Mouse (Mus musculus) yolk sac, embryonic 10.5 days (tissue): ENCODE results near the gene Pakap.

ENCODE experiments used
- DNase-seq: peaks from one replicate; pipeline ENCODE4 v3.0.0-alpha.2; 2017; ENCODE audit warnings: low spot score

Gene Pakap

DNA sequence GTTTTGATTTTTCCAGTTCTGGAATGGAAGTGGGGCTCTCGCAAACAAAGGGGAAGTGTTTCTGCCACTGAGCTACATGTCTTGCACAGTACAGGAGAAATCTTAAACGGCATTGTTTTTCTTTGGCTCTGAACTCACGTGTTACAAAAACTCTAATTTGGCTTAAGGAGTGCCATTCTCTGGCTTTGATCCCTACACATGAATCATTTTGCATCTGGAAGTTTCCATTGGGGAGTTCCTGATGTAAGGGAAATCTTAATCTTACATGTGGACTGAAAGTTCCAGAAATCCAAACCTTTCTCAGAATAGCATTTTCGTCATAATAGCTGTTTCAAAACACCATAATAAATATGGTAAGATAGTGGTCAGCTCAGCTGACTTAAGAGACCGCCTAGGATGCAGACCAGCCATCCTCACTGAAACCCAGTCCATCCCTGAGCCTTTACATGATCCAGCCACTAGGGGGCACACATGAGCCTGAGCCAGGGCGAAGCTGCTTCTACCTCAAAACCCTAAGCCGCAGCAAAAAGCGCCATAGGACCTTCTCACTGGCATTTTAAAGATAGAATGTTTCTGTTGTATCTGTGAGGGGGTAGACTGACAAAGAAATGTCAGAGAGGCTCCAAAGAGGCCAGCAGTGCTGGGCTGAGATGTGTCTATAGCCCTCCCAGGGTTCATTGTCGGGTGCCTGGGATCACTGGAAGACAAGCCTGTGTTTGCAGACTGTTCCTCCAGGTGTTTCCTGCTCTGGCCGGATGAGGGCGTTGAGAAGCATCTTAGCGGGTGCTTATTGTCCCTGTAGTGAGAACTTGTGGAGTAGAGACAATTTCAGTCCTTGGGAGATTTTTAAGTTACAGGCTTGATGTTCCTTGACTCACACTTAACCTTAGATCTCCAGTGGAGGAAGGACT, 105.3 kb downstream of the Pakap start:
- DNase-seq, result peak; percentile 81

DNA sequence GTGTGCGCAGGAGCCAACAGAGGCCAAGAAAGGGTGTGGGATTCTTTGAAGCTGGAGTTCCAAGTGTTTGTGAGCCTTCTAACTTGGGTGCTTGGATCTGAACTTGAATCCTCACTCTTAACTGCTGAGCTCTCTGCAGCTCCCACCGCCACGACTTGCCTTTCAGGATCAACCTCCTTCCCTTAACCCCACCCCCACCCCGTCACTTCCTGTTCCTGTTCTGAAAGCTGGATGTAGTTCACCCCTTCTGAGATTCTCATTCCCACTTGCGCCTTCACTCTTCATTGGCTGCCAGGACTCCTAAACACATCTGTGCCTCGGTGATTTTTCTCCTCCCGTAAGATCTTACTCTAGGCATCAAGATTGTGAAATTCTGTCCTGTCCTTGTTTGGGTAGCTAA, 106.4 kb downstream of the Pakap start:
- no peak for DNase-seq

DNA sequence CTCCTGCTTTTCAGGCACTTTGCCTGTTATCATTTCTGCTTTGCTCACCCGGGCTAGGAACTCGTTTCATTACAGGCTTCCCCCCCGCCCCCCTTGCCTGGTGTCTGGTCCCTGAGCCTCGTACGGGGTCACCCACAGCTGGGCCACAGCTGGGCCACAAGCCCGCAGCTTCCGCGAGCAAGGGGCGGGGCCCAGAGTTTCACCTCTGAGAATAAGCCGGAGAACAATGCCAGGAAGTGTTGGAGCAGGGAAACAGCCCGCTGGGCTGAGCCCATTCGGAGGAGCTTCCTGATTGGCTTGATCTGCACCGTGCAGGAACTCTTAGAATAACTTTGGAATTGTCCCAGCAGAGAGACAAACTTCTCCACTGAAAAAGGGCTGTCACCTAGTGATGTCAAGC, 107.4 kb downstream of the Pakap start:
- peak; percentile 57 for DNase-seq

DNA sequence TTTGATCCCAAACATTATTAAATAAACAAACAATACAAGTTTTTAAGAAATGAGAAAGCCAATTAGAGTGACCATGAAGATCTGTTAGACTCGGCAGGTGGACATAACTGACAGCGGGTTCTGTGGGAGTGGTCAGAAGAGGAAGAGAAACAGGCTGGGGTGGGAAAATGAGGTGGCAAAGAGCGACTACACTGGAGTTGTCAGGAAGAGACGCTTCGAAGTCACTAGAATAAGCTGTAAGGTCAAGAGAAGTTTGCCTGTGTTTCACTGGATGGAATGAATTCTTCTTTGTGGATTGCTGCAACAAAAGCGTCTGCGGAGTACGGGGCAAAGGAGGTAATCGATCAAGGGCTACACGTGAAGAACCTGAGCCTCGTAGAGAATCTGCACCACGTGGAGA, 109.9 kb downstream of the Pakap start:
- no peak for DNase-seq

- DNase-seq, result no peak
Observed at GRCm38 (mm10) chr4:57678991-57679457, 111.0 kb downstream of the Pakap start.

- no peak for DNase-seq
Observed at GRCm38 (mm10) chr4:57680186-57680585, 112.2 kb downstream of the Pakap start.

DNA sequence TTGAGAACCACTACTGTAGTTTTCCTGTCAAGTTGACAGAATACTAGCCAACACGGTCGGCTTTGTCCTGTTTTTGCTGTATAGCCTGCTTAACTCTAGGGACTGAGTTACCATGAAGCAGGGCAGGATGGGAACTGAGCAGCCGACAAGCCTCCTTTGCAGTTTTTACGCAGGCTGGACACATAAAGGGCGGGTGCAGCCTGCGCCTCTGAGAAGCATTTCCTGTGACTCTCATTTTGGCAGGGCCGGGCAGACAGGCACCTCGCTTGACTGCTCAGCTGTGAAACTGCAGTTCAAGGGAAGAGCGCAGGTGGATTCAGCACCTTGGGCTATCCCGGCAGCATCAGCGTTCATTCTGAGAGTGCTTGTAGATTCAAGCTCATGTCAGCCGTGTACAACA, 113.5 kb downstream of the Pakap start:
- no peak for DNase-seq

DNA sequence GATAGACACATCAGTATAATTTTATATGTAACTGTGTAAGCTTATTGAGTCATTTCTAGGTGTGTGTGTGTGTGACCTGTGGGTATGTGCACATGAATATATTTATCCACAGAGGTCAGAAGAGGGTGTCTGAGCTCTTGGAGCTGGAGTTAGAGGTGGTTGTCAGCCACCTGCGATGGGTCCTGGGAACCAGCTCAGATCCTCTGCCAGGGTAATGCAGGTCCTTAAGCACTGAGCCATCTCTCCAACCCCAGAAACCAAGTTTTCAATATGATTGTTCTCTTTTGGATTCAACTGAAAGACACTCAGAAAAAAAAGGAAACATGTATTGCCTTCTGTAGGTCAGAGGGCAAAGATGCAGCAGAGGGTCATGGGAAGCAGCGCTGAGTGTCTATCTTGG, 114.4 kb downstream of the Pakap start:
- no peak for DNase-seq

- DNase-seq, result no peak
Observed at GRCm38 (mm10) chr4:57682944-57683343, 115.0 kb downstream of the Pakap start.

DNA sequence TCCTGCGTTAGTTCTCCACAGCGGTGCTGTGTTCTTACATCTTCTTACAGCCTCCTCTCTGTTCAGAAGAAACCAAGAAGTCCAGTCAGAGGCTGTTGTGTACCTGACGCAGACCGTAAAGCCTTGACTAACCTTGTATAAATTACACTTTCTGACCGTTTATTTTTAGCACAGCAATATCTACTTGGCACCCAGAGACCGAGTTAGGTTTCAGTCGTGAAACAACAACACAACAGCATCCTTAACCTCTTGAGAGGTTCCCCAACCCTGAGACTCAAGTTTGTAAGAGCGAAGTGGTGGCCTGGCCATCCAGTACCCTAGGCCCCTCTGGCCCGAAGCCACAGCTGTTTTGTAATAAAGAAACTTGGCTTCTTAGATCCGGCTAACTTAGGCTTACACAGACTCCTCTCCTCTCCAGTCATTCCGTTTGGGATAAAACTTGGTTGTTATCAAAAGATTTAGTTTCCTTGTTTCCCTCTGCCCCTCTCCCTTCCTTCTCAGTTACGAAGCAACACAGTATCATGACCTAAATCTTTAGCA, 116.8 kb downstream of the Pakap start:
- no peak for DNase-seq

- DNase-seq, result no peak
Observed at GRCm38 (mm10) chr4:57686736-57687135, 118.8 kb downstream of the Pakap start.

DNA sequence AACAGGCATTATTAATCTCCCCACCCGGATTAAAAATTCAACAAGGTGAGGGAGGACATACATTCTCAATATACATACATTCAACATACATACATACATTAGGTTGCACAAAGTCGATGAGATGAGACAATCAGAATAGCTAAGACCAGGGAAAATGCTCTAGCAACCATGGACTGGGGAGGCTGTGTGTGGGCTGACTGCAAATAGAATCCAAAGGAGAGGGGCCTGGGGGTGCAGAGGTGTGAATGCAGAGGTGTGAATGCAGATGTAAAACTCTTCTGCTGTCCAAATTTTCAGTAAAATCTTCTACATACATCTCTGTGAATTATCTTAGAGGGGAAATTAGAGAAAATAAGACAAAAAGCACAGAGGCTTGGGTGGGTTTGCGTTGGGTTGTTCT, 119.6 kb downstream of the Pakap start:
- no peak for DNase-seq

DNA sequence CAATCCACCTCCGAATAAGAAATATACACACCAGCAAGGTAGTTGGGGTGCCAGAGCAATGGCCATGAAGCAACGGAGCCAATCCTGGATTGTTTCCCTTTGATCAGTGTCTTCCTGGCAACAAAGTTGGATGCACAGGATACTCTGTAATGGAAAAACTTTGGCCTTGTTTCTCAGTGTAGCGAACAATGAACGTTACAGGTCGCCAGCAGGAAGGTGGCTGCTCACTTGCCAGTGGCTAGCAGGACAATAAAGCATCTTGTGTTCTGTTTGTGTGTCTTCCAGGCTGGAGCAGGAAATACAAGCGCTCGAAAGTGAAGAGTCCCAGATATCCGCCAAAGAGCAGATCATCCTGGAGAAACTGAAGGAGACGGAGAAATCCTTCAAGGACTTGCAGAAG, 120.2 kb downstream of the Pakap start:
- no peak for DNase-seq

- no peak for DNase-seq
Observed at GRCm38 (mm10) chr4:57690001-57690400, 122.0 kb downstream of the Pakap start.

GRCm38 (mm10) chr4:57690805-57691204, 122.8 kb downstream of the Pakap start:
- no peak for DNase-seq

DNA sequence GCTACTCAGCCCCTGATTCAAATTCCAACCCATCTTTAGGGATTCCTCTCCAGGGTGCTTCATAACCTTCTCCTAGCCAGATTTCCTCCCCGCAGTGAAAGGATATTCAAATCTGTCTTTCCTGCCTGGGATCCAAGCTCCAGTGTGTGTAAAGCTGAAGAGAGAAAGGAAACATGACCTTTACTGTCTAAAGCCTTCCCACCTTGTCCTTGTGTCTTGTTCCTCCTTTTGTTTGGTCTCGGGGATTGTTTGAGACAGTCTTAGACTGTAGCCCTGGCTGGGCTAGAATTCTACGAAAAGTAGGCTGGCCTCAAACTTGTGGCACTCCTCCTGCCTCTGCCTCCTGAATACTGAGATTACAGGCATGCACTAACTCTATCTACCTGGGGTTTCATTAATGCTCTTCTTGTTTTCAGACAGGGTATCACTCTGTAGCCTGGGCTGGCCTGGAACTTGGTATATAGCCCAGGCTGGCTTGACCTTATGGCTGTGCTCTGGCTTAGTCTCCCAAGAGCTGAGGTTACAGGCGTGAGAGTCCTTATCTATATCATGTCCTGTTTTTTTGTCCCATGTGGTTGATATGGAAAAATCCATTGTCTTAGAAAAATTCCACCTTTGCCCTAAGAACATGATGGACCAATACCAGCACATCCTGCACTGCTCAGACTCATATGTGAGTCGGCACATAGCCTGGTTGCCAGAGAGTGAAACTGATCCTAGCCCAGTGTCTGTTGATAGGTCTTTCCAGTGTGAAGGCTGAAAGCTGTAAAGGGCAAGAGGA, 126.6 kb downstream of the Pakap start:
- no peak for DNase-seq

- no peak for DNase-seq
Observed at GRCm38 (mm10) chr4:57696955-57697354, 129.0 kb downstream of the Pakap start.

- DNase-seq, result no peak
Observed at GRCm38 (mm10) chr4:57697918-57698611, 130.1 kb downstream of the Pakap start.

GRCm38 (mm10) chr4:57701576-57701975, 133.6 kb downstream of the Pakap start:
- DNase-seq, result no peak

GRCm38 (mm10) chr4:57703574-57704470, 135.8 kb downstream of the Pakap start:
- no peak for DNase-seq

DNA sequence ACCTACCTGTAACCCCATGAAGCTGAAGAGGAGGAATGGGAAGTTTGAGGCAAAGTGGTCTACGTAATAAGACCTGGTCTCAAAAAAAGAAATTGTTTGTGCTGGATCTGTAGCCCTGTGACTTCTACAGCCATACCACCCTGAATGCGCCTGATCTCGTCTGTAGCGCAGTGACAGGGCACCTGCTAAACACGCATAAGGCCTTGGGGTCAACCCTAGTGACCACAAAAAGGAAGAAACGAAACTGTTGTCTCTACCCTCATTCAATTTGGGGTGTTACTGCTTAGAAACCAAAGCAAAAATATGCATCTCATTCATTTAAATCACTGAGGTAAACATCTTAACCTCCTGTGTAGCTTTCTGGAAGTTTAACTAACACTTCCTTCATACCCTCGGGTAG, 136.6 kb downstream of the Pakap start:
- DNase-seq, result no peak
